Mouse (Mus musculus) forebrain, embryonic 14.5 days (tissue): ENCODE measurements at regions not wholly inside any gene's neighbourhood (a gene's known extent, or its start where the extent isn't known, plus 50 kb on each side); places are given as distances from the start of the nearest gene placed in this dataset.
"Not testable (repeated sequence)": the region's sequence is repeated elsewhere in the genome, so short reads cannot be mapped to it uniquely, and the experiment has no call there.

Experiments
- ATAC-seq: fragments of 200-750 bp; cut with Nextera tagmentation; 2 replicates; pipeline ENCODE4 v1.8.0; 2017; ENCODE audit warnings: mild to moderate bottlenecking, moderate library complexity
- DNase-seq: peaks from one replicate; pipeline ENCODE4 v3.0.0-alpha.2; 2015; ENCODE audit warnings: low spot score
- H3K27ac ChIP-seq: fragments of 300-500 bp; sonication (generic); 2 replicates; pipeline ENCODE4 v1.5.1; 2014; ENCODE audit warnings: low read depth, mild to moderate bottlenecking, control low read depth, low read length, moderate library complexity
- H3K27me3 ChIP-seq: fragments of 300-500 bp; sonication (generic); replicated peaks from 2 replicates; pipeline ENCODE4 v1.6.1; 2014; ENCODE audit warnings: low read length, control low read depth, mixed read lengths; ENCODE audit not compliant: control insufficient read depth, insufficient read depth
- H3K36me3 ChIP-seq: fragments of 300-500 bp; sonication (generic); 2 replicates; pipeline ENCODE4 v1.6.1; 2014; ENCODE audit warnings: low read length, control low read depth; ENCODE audit not compliant: control insufficient read depth, insufficient read depth
- H3K4me1 ChIP-seq: fragments of 300-500 bp; sonication (generic); 2 replicates; pipeline ENCODE4 v1.6.1; 2014; ENCODE audit warnings: antibody characterized with exemption, low read length, control low read depth; ENCODE audit not compliant: control insufficient read depth, insufficient read depth
- H3K4me2 ChIP-seq: fragments of 300-500 bp; sonication (generic); 2 replicates; pipeline ENCODE4 v1.6.1; 2014; ENCODE audit warnings: mild to moderate bottlenecking, control low read depth, low read length
- H3K4me3 ChIP-seq: fragments of 300-500 bp; sonication (generic); 2 replicates; pipeline ENCODE4 v1.5.1; 2014; ENCODE audit warnings: low read depth, low read length, control low read depth
- H3K9ac ChIP-seq: fragments of 300-500 bp; sonication (generic); 2 replicates; pipeline ENCODE4 v1.6.1; 2014; ENCODE audit warnings: mild to moderate bottlenecking, low read length, control low read depth, moderate library complexity
- H3K9me3 ChIP-seq: fragments of 300-500 bp; sonication (generic); replicated peaks from 2 replicates; pipeline ENCODE4 v1.6.1; 2016; ENCODE audit warnings: low read length, control low read depth, mixed read lengths; ENCODE audit not compliant: control insufficient read depth
- WGBS: fragments of 180-500 bp; shearing (Covaris S2); extraction: QIAGEN DNeasy Blood & Tissue Kit; methylation state at CpG from one replicate; pipeline ENCODE4 v1.1.7; 2014; 5-methylcytosine and 5-hydroxymethylcytosine counted together

GRCm38 (mm10) chr15:4307498-4307897 lies 67.8 kb upstream of the Plcxd3 start:
- DNase-seq (peak; percentile 19), ATAC-seq (no peak)
- WGBS: 55% methylated on average over 2 of the region's 2 CpGs

GRCm38 (mm10) chr15:4313698-4314097 lies 61.6 kb upstream of the Plcxd3 start:
- ATAC-seq, H3K4me1 ChIP-seq, H3K36me3 ChIP-seq, H3K9me3 ChIP-seq, DNase-seq, H3K9ac ChIP-seq, H3K27ac ChIP-seq, H3K27me3 ChIP-seq, H3K4me2 ChIP-seq, H3K4me3 ChIP-seq: not testable (repeated sequence)
- WGBS: 84% methylated on average over 3 of the region's 3 CpGs

More at GRCm38 (mm10) chr15:4307498-4307897, 67.8 kb upstream of the Plcxd3 start:
- H3K27ac ChIP-seq: no peak overlapping the region
- H3K9ac ChIP-seq: no peak overlapping the region
- H3K4me1 ChIP-seq: no peaks in the 10 kb centered on the region
- H3K36me3 ChIP-seq: no peaks in the 10 kb centered on the region
- H3K27me3 ChIP-seq: no peaks in the 10 kb centered on the region
- H3K4me3 ChIP-seq: no peak overlapping the region
- no peak overlapping the region for H3K4me2 ChIP-seq
- no peaks in the 10 kb centered on the region for H3K9me3 ChIP-seq

GRCm38 (mm10) chr15:4315897-4316296 lies 59.4 kb upstream of the Plcxd3 start:
- Histone ChIP-seq H3K4me3 (no peak overlapping the region), H3K27me3 (no peaks in the 10 kb centered on the region), H3K27ac (no peak overlapping the region), H3K4me1 (no peaks in the 10 kb centered on the region), H3K9me3 (no peaks in the 10 kb centered on the region), H3K9ac (no peak overlapping the region), H3K4me2 (no peak overlapping the region), H3K36me3 (no peaks in the 10 kb centered on the region)
- WGBS: 32% methylated on average over 3 of the region's 3 CpGs
- ATAC-seq: peak; percentile 37; the same call in 1 of the 2 replicates
- DNase-seq: no peak
